Mouse (Mus musculus): Measurements from ENCODE around the gene Proser1. TPM values are rescaled to one million over a fixed set of nuclear protein-coding genes. Genes with fewer than 3 reads are reported as not detected.

The Proser1 gene
- polyA plus RNA-seq, 1 experiment from 2014 or later = 19.0 TPM

DNA sequence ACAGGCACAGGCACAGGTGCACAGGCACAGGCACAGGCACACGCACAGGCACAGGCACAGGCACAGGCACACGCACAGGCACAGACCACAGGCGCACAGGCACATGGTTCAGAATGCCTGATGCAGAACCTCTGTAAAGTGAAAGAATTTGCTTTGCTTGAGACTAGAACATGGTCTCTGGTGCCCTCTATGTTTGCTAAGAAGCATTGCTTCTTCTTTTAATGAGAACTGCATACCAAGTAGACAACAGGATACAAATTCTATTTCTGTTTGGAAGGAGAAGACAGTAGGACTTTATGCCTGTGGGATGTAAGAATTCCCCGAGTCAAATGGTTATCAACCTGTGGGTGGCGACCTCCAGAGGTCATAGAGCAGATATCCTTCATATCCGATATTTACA, 39.0 kb downstream of the Proser1 start:
- WGBS = 64% methylated on average over 6 of the region's 6 CpGs
- Histone ChIP-seq H3K9ac (no peak overlapping the region), H3K4me3 (no peak overlapping the region), H3K27ac (no peak overlapping the region), H3K4me2 (no peak overlapping the region), H3K4me1 (no peaks in the 10 kb centered on the region), H3K36me3 (no peaks in the 10 kb centered on the region), H3K9me3 (no peaks in the 10 kb centered on the region), H3K27me3 (no peaks in the 10 kb centered on the region)
- ATAC-seq (ENCODE audit: borderline replicate concordance, extremely low read depth, low FRiP score, low TSS enrichment) = no peak

DNA sequence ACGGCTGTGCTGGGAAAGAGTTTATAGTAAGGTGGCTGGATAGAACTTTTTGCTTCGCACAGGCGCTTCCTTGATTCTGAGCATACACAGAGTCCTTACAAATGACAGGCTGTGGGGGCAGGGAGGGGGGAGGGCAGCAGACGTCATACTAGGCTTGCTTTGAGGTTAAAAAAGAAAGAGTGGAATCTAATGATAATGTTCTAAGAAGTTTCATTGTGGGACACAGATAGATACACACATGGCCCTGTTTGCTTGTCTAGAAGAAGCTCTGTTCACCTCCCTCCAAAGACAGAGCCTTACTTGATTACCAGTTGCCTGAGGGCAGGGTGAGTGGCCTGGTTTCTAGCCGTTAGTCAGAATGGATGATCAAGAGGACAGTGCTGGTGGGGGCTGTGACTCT, 49.6 kb downstream of the Proser1 start:
- no peaks in the 10 kb centered on the region for H3K9me3 ChIP-seq
- H3K4me2 ChIP-seq = no peak overlapping the region
- H3K27ac ChIP-seq = no peak overlapping the region
- no peak overlapping the region for H3K9ac ChIP-seq
- 46% methylated on average over 5 of the region's 5 CpGs for WGBS
- no peaks in the 10 kb centered on the region for H3K27me3 ChIP-seq
- no peak for ATAC-seq (ENCODE audit: borderline replicate concordance, extremely low read depth, low FRiP score, low TSS enrichment)
- H3K36me3 ChIP-seq = no peaks in the 10 kb centered on the region
- H3K4me1 ChIP-seq = no peaks in the 10 kb centered on the region
- H3K4me3 ChIP-seq = no peak overlapping the region

DNA sequence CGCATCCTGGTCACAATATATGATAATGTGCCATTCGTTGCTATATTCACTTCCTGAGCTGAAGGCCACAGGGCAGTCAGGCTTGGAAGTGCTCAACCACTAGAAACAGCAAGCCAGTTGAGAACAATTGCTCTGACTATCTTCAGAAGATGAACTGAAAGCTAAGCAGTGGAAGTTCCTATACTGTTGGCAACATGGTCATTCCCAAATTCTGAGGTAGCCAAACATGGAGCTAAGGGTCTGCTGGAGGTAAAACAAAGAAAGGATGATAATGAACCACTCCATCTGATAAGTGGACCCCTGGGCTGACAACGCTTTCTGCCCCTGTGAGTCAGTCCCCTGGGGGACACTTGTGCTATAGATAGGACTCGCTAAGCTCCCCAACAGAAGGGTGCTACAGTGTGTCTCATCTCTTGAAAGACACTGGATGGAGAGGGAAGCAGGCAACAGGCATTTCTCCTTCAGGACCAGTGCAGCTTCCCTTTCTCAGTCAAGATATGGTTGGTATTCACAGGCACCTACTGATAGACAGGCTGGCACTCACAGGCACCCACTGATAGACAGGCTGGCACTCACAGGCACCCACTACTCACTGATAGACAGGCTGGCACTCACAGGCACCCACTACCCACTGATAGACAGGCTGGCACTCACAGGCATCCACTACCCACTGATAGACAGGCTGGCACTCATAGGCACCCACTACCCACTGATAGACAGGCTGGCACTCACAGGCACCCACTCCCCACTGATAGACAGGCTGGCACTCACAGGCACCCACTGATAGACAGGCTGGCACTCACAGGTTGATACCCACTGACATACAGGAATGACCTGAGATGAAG, 51.0 kb downstream of the Proser1 start:
- no peaks in the 10 kb centered on the region for H3K9me3 ChIP-seq
- WGBS = 74% methylated on average over 4 of the region's 4 CpGs
- H3K9ac ChIP-seq = no peak overlapping the region
- 0 out of 2 replicates have a peak, but pooled peaks cover 5% of the 10 kb centered on the region for H3K36me3 ChIP-seq
- no peak overlapping the region for H3K27ac ChIP-seq
- ATAC-seq (ENCODE audit: borderline replicate concordance, extremely low read depth, low FRiP score, low TSS enrichment) = no peak
- no peaks in the 10 kb centered on the region for H3K27me3 ChIP-seq
- H3K4me3 ChIP-seq = no peak overlapping the region
- no peaks in the 10 kb centered on the region for H3K4me1 ChIP-seq
- no peak overlapping the region for H3K4me2 ChIP-seq

DNA sequence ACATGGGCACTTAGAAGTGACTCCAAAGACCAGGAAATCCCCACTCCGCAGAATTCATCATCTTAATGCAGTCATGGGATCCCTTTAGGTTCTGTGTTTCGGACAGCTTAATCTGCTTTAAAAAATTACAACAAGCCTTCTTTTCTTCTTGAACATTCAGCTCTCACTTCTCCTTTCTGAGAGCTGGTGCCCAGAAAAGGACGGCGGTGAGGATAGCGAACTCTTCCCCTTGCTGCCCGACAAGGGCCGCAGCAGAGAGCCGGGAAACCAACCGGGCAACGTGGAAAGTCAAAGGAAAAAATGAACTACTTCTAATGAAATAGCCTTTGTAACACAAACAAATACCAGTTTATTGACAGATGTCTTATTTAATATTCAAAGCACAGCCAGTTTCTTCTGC, 59.3 kb downstream of the Proser1 start:
- no peak for ATAC-seq (ENCODE audit: borderline replicate concordance, extremely low read depth, low FRiP score, low TSS enrichment)
- Histone ChIP-seq H3K9me3 (no peaks in the 10 kb centered on the region), H3K27ac (no peak overlapping the region), H3K36me3 (0 out of 2 replicates have a peak, but pooled peaks cover 6% of the 10 kb centered on the region), H3K4me1 (peaks cover 5% of the 10 kb centered on the region; the same call in 1 of the 2 replicates), H3K27me3 (no peaks in the 10 kb centered on the region), H3K4me2 (no peak overlapping the region), H3K4me3 (no peak overlapping the region), H3K9ac (no peak overlapping the region)
- 92% methylated on average over 10 of the region's 10 CpGs for WGBS

DNA sequence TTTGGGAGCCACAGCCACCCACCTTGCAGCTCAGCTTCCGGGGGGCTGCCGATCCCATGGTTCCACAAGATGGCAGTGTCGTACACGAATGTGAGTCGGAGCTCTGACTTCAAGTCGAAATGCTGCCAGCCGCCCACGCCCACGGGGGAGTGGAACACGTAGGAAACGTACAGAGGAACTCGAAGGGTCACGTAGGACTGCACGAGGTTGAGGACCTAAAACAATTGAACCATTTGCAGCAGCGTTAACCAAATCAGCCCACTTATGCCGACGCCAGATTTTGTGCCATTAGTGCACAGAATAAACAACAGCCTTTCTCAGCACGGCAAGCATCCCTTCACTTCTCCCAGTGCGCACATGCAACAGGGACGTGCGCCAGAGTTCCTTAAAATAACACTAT, 62.3 kb downstream of the Proser1 start:
- 0 out of 2 replicates have a peak, but pooled peaks have one; percentile 31 for ATAC-seq (ENCODE audit: borderline replicate concordance, extremely low read depth, low FRiP score, low TSS enrichment)
- Histone ChIP-seq H3K36me3 (no peaks in the 10 kb centered on the region), H3K4me1 (peaks cover 5% of the 10 kb centered on the region; the same call in 1 of the 2 replicates), H3K9ac (no peak overlapping the region), H3K27ac (no peak overlapping the region), H3K4me2 (peak overlapping the region; percentile 68), H3K27me3 (no peaks in the 10 kb centered on the region), H3K9me3 (no peaks in the 10 kb centered on the region), H3K4me3 (peak overlapping the region; percentile 37)
- 4% methylated on average over 21 of the region's 21 CpGs for WGBS

DNA sequence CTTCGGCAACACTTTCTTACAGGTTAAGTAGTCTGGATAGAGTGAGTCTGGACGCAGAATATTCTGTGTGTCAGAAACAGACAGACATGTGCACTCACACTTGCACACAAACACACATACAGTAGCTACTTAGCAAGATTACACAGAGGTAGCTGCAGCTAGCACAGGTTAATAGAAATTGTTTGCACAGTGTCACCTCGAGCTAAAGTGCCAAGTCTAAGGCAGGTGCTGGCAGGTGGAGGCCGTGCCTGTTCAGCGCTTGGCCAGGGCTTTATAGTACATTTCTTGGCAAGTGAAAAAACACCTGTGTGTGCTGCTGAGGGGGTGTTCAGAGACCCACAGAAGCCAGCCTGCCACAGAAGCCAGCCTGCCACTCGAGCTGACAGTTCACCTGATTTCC, 66.8 kb downstream of the Proser1 start:
- H3K4me1 ChIP-seq = peaks cover 5% of the 10 kb centered on the region; the same call in 1 of the 2 replicates
- H3K27ac ChIP-seq = 0 out of 2 replicates have a peak overlapping the region, but pooled peaks have one; percentile 22
- no peaks in the 10 kb centered on the region for H3K27me3 ChIP-seq
- no peak overlapping the region for H3K4me2 ChIP-seq
- peak; percentile 19; the same call in 1 of the 2 replicates for ATAC-seq (ENCODE audit: borderline replicate concordance, extremely low read depth, low FRiP score, low TSS enrichment)
- no peak overlapping the region for H3K9ac ChIP-seq
- no peaks in the 10 kb centered on the region for H3K36me3 ChIP-seq
- no peak overlapping the region for H3K4me3 ChIP-seq
- WGBS = 57% methylated on average over 6 of the region's 6 CpGs
- H3K9me3 ChIP-seq = no peaks in the 10 kb centered on the region

Other genes starting within 250 kb of the Proser1 start
- 8.0 and 8.4 TPM in 2 replicates for gene Nhlrc3, start 334 bp upstream of the Proser1 start, polyA plus RNA-seq (2015; fragmentation: Nextera tagmentation; extraction: Ambion mirVana)
- 0.14 TPM in 1 of 2 replicates, not detected in the other for gene Stoml3, start 25.0 kb downstream of the Proser1 start, polyA plus RNA-seq (2015; fragmentation: Nextera tagmentation; extraction: Ambion mirVana)
- gene Frem2, start 193.7 kb downstream of the Proser1 start, polyA plus RNA-seq (2015; fragmentation: Nextera tagmentation; extraction: Ambion mirVana) = 10.5 and 10.6 TPM in 2 replicates

All from lung, embryonic 15.5 days (tissue).